Mouse (Mus musculus): ENCODE data around the gene Rnf114. TPM values are rescaled to one million over a fixed set of nuclear protein-coding genes. Genes with fewer than 3 reads are reported as not detected.
A peak's percentile ranks its signal among the peaks of the same experiment; 100 is the strongest.

Gene Rnf114
- polyA plus RNA-seq, 1 experiment from 2014 or later: 55.9 TPM

- Histone ChIP-seq H3K27me3 (replicated peaks; ENCODE audit: control insufficient read depth, insufficient read depth, low read length) (no peaks in the 10 kb centered on the region), H3K4me1 (replicated peaks; ENCODE audit: control insufficient read depth, insufficient read depth, low read length) (no peaks in the 10 kb centered on the region), H3K4me3 (ENCODE audit: low read depth, low read length) (no peak overlapping the region), H3K27ac (ENCODE audit: low read depth, low read length) (no peak overlapping the region), H3K9me3 (ENCODE audit: control insufficient read depth, low read length) (no peaks in the 10 kb centered on the region), H3K9ac (ENCODE audit: low read depth, low read length) (no peak overlapping the region), H3K4me2 (no peak overlapping the region), H3K36me3 (ENCODE audit: control insufficient read depth, insufficient read depth, low read length) (peaks cover 46% of the 10 kb centered on the region)
- WGBS: 83% methylated on average over 6 of the region's 6 CpGs
- ATAC-seq (replicated peaks; ENCODE audit: low FRiP score) (no peak), DNase-seq (ENCODE audit: low spot score) (no peak)
These were observed 24.0 kb upstream of the Rnf114 start for GRCm38 (mm10) chr2:167468444-167468843.

- Histone ChIP-seq H3K4me3 (ENCODE audit: low read depth, low read length) (no peak overlapping the region), H3K27me3 (replicated peaks; ENCODE audit: control insufficient read depth, insufficient read depth, low read length) (no peaks in the 10 kb centered on the region), H3K36me3 (ENCODE audit: control insufficient read depth, insufficient read depth, low read length) (peaks cover 56% of the 10 kb centered on the region), H3K4me2 (no peak overlapping the region), H3K9ac (ENCODE audit: low read depth, low read length) (no peak overlapping the region), H3K27ac (ENCODE audit: low read depth, low read length) (no peak overlapping the region), H3K9me3 (ENCODE audit: control insufficient read depth, low read length) (no peaks in the 10 kb centered on the region), H3K4me1 (replicated peaks; ENCODE audit: control insufficient read depth, insufficient read depth, low read length) (0 out of 2 replicates have a peak, but pooled peaks cover under 1% of the 10 kb centered on the region)
- no peak for DNase-seq (ENCODE audit: low spot score)
- 93% methylated on average over 3 of the region's 3 CpGs for WGBS
- no peak for ATAC-seq (replicated peaks; ENCODE audit: low FRiP score)
These were observed 21.8 kb upstream of the Rnf114 start for GRCm38 (mm10) chr2:167470611-167471010.

GRCm38 (mm10) chr2:167471585-167471984 lies 20.9 kb upstream of the Rnf114 start:
- DNase-seq (ENCODE audit: low spot score): no peak
- no peaks in the 10 kb centered on the region for H3K27me3 ChIP-seq (replicated peaks; ENCODE audit: control insufficient read depth, insufficient read depth, low read length)
- no peak overlapping the region for H3K4me2 ChIP-seq
- peaks cover 50% of the 10 kb centered on the region for H3K36me3 ChIP-seq (ENCODE audit: control insufficient read depth, insufficient read depth, low read length)
- WGBS: 83% methylated on average over 6 of the region's 6 CpGs
- 0 out of 2 replicates have a peak, but pooled peaks cover 4% of the 10 kb centered on the region for H3K4me1 ChIP-seq (replicated peaks; ENCODE audit: control insufficient read depth, insufficient read depth, low read length)
- no peaks in the 10 kb centered on the region for H3K9me3 ChIP-seq (ENCODE audit: control insufficient read depth, low read length)
- no peak overlapping the region for H3K4me3 ChIP-seq (ENCODE audit: low read depth, low read length)
- no peak for ATAC-seq (replicated peaks; ENCODE audit: low FRiP score)
- H3K9ac ChIP-seq (ENCODE audit: low read depth, low read length): no peak overlapping the region
- no peak overlapping the region for H3K27ac ChIP-seq (ENCODE audit: low read depth, low read length)

GRCm38 (mm10) chr2:167474218-167474617 lies 18.2 kb upstream of the Rnf114 start:
- ATAC-seq (replicated peaks; ENCODE audit: low FRiP score) (no peak), DNase-seq (ENCODE audit: low spot score) (no peak)
- 81% methylated on average over 6 of the region's 6 CpGs for WGBS
- Histone ChIP-seq H3K27me3 (replicated peaks; ENCODE audit: control insufficient read depth, insufficient read depth, low read length) (no peaks in the 10 kb centered on the region), H3K9ac (ENCODE audit: low read depth, low read length) (no peak overlapping the region), H3K27ac (ENCODE audit: low read depth, low read length) (no peak overlapping the region), H3K4me1 (replicated peaks; ENCODE audit: control insufficient read depth, insufficient read depth, low read length) (0 out of 2 replicates have a peak, but pooled peaks cover 4% of the 10 kb centered on the region), H3K36me3 (ENCODE audit: control insufficient read depth, insufficient read depth, low read length) (peaks cover 39% of the 10 kb centered on the region), H3K4me2 (no peak overlapping the region), H3K9me3 (ENCODE audit: control insufficient read depth, low read length) (no peaks in the 10 kb centered on the region), H3K4me3 (ENCODE audit: low read depth, low read length) (no peak overlapping the region)

GRCm38 (mm10) chr2:167475596-167475995 lies 16.8 kb upstream of the Rnf114 start:
- DNase-seq (ENCODE audit: low spot score) (no peak), ATAC-seq (replicated peaks; ENCODE audit: low FRiP score) (0 out of 2 replicates have a peak, but pooled peaks have one; percentile 1)
- peaks cover 29% of the 10 kb centered on the region for H3K36me3 ChIP-seq (ENCODE audit: control insufficient read depth, insufficient read depth, low read length)
- no peak overlapping the region for H3K9ac ChIP-seq (ENCODE audit: low read depth, low read length)
- 82% methylated on average over 5 of the region's 5 CpGs for WGBS
- H3K4me1 ChIP-seq (replicated peaks; ENCODE audit: control insufficient read depth, insufficient read depth, low read length): 0 out of 2 replicates have a peak, but pooled peaks cover 4% of the 10 kb centered on the region
- H3K27me3 ChIP-seq (replicated peaks; ENCODE audit: control insufficient read depth, insufficient read depth, low read length): no peaks in the 10 kb centered on the region
- peak overlapping the region; percentile 40; the same call in 1 of the 2 replicates for H3K27ac ChIP-seq (ENCODE audit: low read depth, low read length)
- H3K4me3 ChIP-seq (ENCODE audit: low read depth, low read length): no peak overlapping the region
- no peak overlapping the region for H3K4me2 ChIP-seq
- H3K9me3 ChIP-seq (ENCODE audit: control insufficient read depth, low read length): no peaks in the 10 kb centered on the region

- H3K9me3 ChIP-seq (ENCODE audit: control insufficient read depth, low read length): no peaks in the 10 kb centered on the region
- WGBS: 42% methylated on average over 7 of the region's 7 CpGs
- no peaks in the 10 kb centered on the region for H3K27me3 ChIP-seq (replicated peaks; ENCODE audit: control insufficient read depth, insufficient read depth, low read length)
- H3K4me3 ChIP-seq (ENCODE audit: low read depth, low read length): no peak overlapping the region
- H3K4me2 ChIP-seq: no peak overlapping the region
- ATAC-seq (replicated peaks; ENCODE audit: low FRiP score) (0 out of 2 replicates have a peak, but pooled peaks have one; percentile 22), DNase-seq (ENCODE audit: low spot score) (peak; percentile 40)
- H3K4me1 ChIP-seq (replicated peaks; ENCODE audit: control insufficient read depth, insufficient read depth, low read length): 0 out of 2 replicates have a peak, but pooled peaks cover 4% of the 10 kb centered on the region
- peak overlapping the region; percentile 62; the same call in 1 of the 2 replicates for H3K27ac ChIP-seq (ENCODE audit: low read depth, low read length)
- H3K36me3 ChIP-seq (ENCODE audit: control insufficient read depth, insufficient read depth, low read length): peaks cover 27% of the 10 kb centered on the region
- no peak overlapping the region for H3K9ac ChIP-seq (ENCODE audit: low read depth, low read length)
These were observed 16.2 kb upstream of the Rnf114 start for GRCm38 (mm10) chr2:167476200-167476688.

GRCm38 (mm10) chr2:167476762-167477161 lies 15.7 kb upstream of the Rnf114 start:
- H3K4me3 ChIP-seq (ENCODE audit: low read depth, low read length): no peak overlapping the region
- peak overlapping the region; percentile 62; the same call in 1 of the 2 replicates for H3K27ac ChIP-seq (ENCODE audit: low read depth, low read length)
- H3K4me2 ChIP-seq: no peak overlapping the region
- H3K9ac ChIP-seq (ENCODE audit: low read depth, low read length): no peak overlapping the region
- peaks cover 22% of the 10 kb centered on the region for H3K36me3 ChIP-seq (ENCODE audit: control insufficient read depth, insufficient read depth, low read length)
- 0 out of 2 replicates have a peak, but pooled peaks cover 4% of the 10 kb centered on the region for H3K4me1 ChIP-seq (replicated peaks; ENCODE audit: control insufficient read depth, insufficient read depth, low read length)
- 76% methylated on average over 4 of the region's 4 CpGs for WGBS
- no peak; the same call in 1 of the 2 replicates for ATAC-seq (replicated peaks; ENCODE audit: low FRiP score)
- H3K27me3 ChIP-seq (replicated peaks; ENCODE audit: control insufficient read depth, insufficient read depth, low read length): no peaks in the 10 kb centered on the region
- H3K9me3 ChIP-seq (ENCODE audit: control insufficient read depth, low read length): no peaks in the 10 kb centered on the region
- no peak for DNase-seq (ENCODE audit: low spot score)

- H3K36me3 ChIP-seq (ENCODE audit: control insufficient read depth, insufficient read depth, low read length): peaks cover 22% of the 10 kb centered on the region
- 0 out of 2 replicates have a peak, but pooled peaks cover 4% of the 10 kb centered on the region for H3K4me1 ChIP-seq (replicated peaks; ENCODE audit: control insufficient read depth, insufficient read depth, low read length)
- no peak overlapping the region for H3K9ac ChIP-seq (ENCODE audit: low read depth, low read length)
- no peak overlapping the region for H3K4me3 ChIP-seq (ENCODE audit: low read depth, low read length)
- no peaks in the 10 kb centered on the region for H3K9me3 ChIP-seq (ENCODE audit: control insufficient read depth, low read length)
- DNase-seq (ENCODE audit: low spot score) (no peak), ATAC-seq (replicated peaks; ENCODE audit: low FRiP score) (no peak)
- no peak overlapping the region for H3K27ac ChIP-seq (ENCODE audit: low read depth, low read length)
- no peak overlapping the region for H3K4me2 ChIP-seq
- 40% methylated on average over 2 of the region's 2 CpGs for WGBS
- no peaks in the 10 kb centered on the region for H3K27me3 ChIP-seq (replicated peaks; ENCODE audit: control insufficient read depth, insufficient read depth, low read length)
These were observed 14.3 kb upstream of the Rnf114 start for GRCm38 (mm10) chr2:167478128-167478527.

GRCm38 (mm10) chr2:167479501-167479900 lies 12.9 kb upstream of the Rnf114 start:
- no peak overlapping the region for H3K9ac ChIP-seq (ENCODE audit: low read depth, low read length)
- H3K4me2 ChIP-seq: no peak overlapping the region
- no peak overlapping the region for H3K27ac ChIP-seq (ENCODE audit: low read depth, low read length)
- ATAC-seq (replicated peaks; ENCODE audit: low FRiP score) (no peak), DNase-seq (ENCODE audit: low spot score) (no peak)
- no peak overlapping the region for H3K4me3 ChIP-seq (ENCODE audit: low read depth, low read length)
- WGBS: 93% methylated on average over 1 of the region's 1 CpGs
- no peaks in the 10 kb centered on the region for H3K27me3 ChIP-seq (replicated peaks; ENCODE audit: control insufficient read depth, insufficient read depth, low read length)
- H3K4me1 ChIP-seq (replicated peaks; ENCODE audit: control insufficient read depth, insufficient read depth, low read length): 0 out of 2 replicates have a peak, but pooled peaks cover 4% of the 10 kb centered on the region
- peaks cover 20% of the 10 kb centered on the region for H3K36me3 ChIP-seq (ENCODE audit: control insufficient read depth, insufficient read depth, low read length)
- H3K9me3 ChIP-seq (ENCODE audit: control insufficient read depth, low read length): no peaks in the 10 kb centered on the region

Data from liver, embryonic 11.5 days (tissue).